Mouse (Mus musculus): ENCODE measurements around the gene Col4a4.

Col4a4 gene

GRCm38 (mm10) chr1:82410548-82410947 lies 176.1 kb downstream of the Col4a4 start:
- no peak for DNase-seq

- no peak for DNase-seq
These were observed 177.4 kb downstream of the Col4a4 start for GRCm38 (mm10) chr1:82409271-82409670.

GRCm38 (mm10) chr1:82407786-82408185 lies 178.9 kb downstream of the Col4a4 start:
- DNase-seq = no peak
